Mouse (Mus musculus) midbrain, embryonic 15.5 days (tissue): ENCODE results near the gene Gm10188. TPM values are rescaled to one million over a fixed set of nuclear protein-coding genes. Genes with fewer than 3 reads are reported as not detected.

Experiments
- ATAC-seq: fragments of 200-750 bp; cut with Nextera tagmentation; replicated peaks from 2 replicates; pipeline ENCODE4 v1.8.0; 2017; ENCODE audit warnings: moderate TSS enrichment
- H3K27ac ChIP-seq: fragments of 300-500 bp; sonication (generic); 2 replicates; pipeline ENCODE4 v1.5.1; 2015; ENCODE audit warnings: mild to moderate bottlenecking, inconsistent platforms
- H3K27me3 ChIP-seq: fragments of 300-500 bp; sonication (generic); replicated peaks from 2 replicates; pipeline ENCODE4 v1.6.1; 2015; ENCODE audit warnings: inconsistent platforms
- H3K36me3 ChIP-seq: fragments of 300-500 bp; sonication (generic); replicated peaks from 2 replicates; pipeline ENCODE4 v1.6.1; 2015; ENCODE audit warnings: inconsistent platforms
- H3K4me1 ChIP-seq: fragments of 300-500 bp; sonication (generic); 2 replicates; pipeline ENCODE4 v1.6.1; 2015; ENCODE audit warnings: inconsistent platforms
- H3K4me2 ChIP-seq: fragments of 300-500 bp; sonication (generic); 2 replicates; pipeline ENCODE4 v1.6.1; 2015; ENCODE audit warnings: inconsistent platforms, mild to moderate bottlenecking, moderate library complexity
- H3K4me3 ChIP-seq: fragments of 300-500 bp; sonication (generic); 2 replicates; pipeline ENCODE4 v1.5.1; 2015; ENCODE audit warnings: mild to moderate bottlenecking, inconsistent platforms
- H3K9ac ChIP-seq: fragments of 300-500 bp; sonication (generic); 2 replicates; pipeline ENCODE4 v1.6.1; 2015; ENCODE audit warnings: mild to moderate bottlenecking, inconsistent platforms
- H3K9me3 ChIP-seq: fragments of 300-500 bp; sonication (generic); 2 replicates; pipeline ENCODE4 v1.6.1; 2016; ENCODE audit warnings: inconsistent platforms
- WGBS: fragments of 180-500 bp; shearing (Covaris S2); methylation state at CpG from one replicate; pipeline ENCODE4 v1.1.7; 2015; ENCODE audit warnings: mixed read lengths; 5-methylcytosine and 5-hydroxymethylcytosine counted together
- polyA plus RNA-seq: library from polyadenylated mRNA; unstranded; fragments of >200 nt; fragmentation: Nextera tagmentation; extraction: Ambion mirVana; gene quantifications from 2 replicates; pipeline ENCODE4 v1.2.1, GENCODE M21; 2015

The Gm10188 gene
- polyA plus RNA-seq, result 0.58 TPM in 1 of 2 replicates, not detected in the other

DNA sequence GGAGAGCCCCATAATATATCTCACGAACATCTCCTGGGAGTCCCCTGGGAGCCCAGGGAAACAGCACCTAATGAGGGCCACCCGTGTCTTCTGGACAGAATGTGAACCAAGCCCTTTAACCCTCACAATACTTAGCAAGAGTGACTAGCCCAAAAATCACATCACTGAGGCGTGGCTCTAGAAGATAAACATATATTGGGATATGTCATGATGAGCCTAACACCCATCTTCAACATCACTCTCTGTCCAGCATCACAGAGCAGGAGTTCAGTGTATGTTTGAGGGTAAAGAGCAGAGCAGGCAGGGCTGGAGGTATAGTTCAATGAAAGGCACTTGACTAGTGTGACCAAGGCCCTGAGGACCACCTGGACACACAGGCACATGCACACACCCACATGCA lies at the start of gene Gm10188:
Gm10188 (minus strand) TSS at position 101 of the 400 bp plus-strand sequence.
- WGBS, result 90% methylated on average over 3 of the region's 3 CpGs
- H3K27ac ChIP-seq, result no peak within 1 kb of the TSS
- no peak for ATAC-seq
- H3K27me3 ChIP-seq, result no peaks in the 10 kb centered on the region
- H3K36me3 ChIP-seq, result no peaks in the 10 kb centered on the region
- no peak within 1 kb of the TSS for H3K4me3 ChIP-seq
- H3K4me2 ChIP-seq, result no peak within 1 kb of the TSS
- H3K9me3 ChIP-seq, result no peaks in the 10 kb centered on the region
- peaks cover 11% of the 10 kb centered on the region for H3K4me1 ChIP-seq
- no peak within 1 kb of the TSS for H3K9ac ChIP-seq

DNA sequence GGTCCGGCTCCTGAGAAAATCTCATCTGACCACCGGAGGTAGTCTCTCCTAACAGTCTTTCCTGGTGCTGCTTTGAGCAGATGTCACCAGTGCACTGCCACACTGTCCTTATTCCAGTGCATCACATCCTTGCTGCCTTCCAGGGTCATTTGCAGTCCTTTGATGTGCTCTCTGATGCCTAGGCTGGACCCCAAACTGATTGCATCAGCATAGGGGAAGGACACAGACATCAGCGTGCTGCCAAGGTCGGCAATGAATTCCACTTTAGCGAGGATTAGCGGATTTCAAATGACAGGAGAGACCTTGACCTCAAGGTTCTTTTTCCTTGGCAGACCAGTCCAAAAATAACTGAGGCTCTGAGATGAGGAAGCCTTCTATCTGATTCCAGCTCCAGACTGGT lies 47.6 kb upstream of the Gm10188 start:
- Histone ChIP-seq H3K4me3 (no peak overlapping the region), H3K27ac (no peak overlapping the region), H3K36me3 (no peaks in the 10 kb centered on the region), H3K27me3 (no peaks in the 10 kb centered on the region), H3K9ac (no peak overlapping the region), H3K4me2 (no peak overlapping the region), H3K9me3 (no peaks in the 10 kb centered on the region), H3K4me1 (peaks cover 9% of the 10 kb centered on the region)
- WGBS, result 62% methylated on average over 6 of the region's 6 CpGs
- no peak for ATAC-seq

DNA sequence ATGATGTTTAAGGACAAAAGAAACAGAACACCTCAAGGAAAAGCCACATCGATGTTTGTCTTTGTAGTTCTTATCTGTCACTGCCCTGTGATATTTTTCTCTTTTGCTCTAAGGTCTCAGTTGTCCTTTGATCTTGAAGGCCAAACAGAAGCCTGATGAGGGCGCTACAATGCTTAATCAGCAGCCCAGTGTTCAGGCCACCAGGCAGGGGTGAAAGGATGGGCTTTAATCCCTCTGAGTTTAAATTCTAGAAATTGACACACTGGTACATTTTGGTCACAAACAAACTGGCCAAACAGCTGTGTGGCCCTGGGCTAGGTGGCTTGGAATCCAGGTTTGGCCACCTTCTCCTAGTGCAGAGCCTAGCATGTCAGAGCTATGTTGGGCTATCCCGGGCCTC lies 47.1 kb upstream of the Gm10188 start:
- Histone ChIP-seq H3K27ac (no peak overlapping the region), H3K4me1 (peaks cover 5% of the 10 kb centered on the region), H3K9ac (no peak overlapping the region), H3K36me3 (no peaks in the 10 kb centered on the region), H3K4me2 (no peak overlapping the region), H3K9me3 (no peaks in the 10 kb centered on the region), H3K4me3 (no peak overlapping the region), H3K27me3 (no peaks in the 10 kb centered on the region)
- no peak for ATAC-seq
- 79% methylated on average over 3 of the region's 3 CpGs for WGBS

DNA sequence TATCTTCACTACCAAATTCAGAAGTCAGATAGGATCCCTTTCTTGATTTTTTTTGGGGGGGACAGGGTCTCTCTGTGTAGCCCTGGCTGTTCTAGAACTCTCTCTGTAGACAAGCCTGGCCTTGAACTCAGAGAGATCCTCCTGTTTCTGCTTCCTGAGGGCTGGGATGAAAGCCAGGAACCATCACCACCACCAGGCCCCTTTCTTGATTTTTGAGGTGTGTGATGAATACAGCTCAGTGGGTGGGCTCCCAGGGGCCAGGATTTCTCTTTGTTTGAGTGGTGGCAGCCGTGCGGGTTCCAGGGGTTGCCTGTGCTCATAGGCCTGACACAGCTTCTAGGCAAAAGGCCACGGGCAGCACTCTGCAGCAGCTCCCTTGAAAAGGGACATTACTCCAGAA lies 41.7 kb upstream of the Gm10188 start:
- no peak overlapping the region for H3K9ac ChIP-seq
- H3K27me3 ChIP-seq, result no peaks in the 10 kb centered on the region
- no peak overlapping the region for H3K4me2 ChIP-seq
- WGBS, result 56% methylated on average over 3 of the region's 3 CpGs
- peaks cover 5% of the 10 kb centered on the region; the same call in 1 of the 2 replicates for H3K4me1 ChIP-seq
- H3K36me3 ChIP-seq, result no peaks in the 10 kb centered on the region
- ATAC-seq, result no peak
- no peaks in the 10 kb centered on the region for H3K9me3 ChIP-seq
- no peak overlapping the region for H3K4me3 ChIP-seq
- no peak overlapping the region for H3K27ac ChIP-seq

DNA sequence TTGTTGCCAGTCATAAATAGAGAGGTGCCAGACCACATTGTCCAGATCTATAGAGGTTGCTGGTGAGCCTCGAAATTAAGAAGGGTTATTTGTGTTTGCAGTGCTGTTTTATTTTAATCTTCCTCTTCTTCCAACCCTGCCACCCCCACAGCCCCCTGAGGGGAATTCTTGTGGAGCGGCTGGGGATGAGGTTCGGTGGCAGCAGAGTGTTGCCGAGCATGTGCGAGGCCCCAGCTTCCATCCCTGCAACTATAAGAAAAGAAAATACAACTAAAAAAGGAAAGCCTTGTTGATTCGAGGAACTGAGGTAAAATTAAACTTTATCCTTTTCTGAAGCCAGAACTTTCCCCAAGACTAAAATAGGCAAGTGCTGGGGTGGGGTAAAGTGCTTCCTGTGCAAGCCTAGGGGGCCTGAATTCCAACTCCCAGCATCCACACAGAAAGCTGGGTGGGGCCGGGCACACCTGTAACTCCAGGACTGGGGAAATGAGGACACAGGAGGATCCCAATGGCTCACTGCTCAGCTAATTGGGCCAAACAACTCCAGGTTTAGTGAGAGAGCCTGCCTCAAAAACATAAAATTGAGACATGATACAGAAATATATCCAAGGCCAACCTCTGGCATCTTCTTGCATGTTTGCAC lies 39.0 kb upstream of the Gm10188 start:
- no peak overlapping the region for H3K9ac ChIP-seq
- H3K4me1 ChIP-seq, result peaks cover 5% of the 10 kb centered on the region; the same call in 1 of the 2 replicates
- no peaks in the 10 kb centered on the region for H3K9me3 ChIP-seq
- no peak overlapping the region for H3K27ac ChIP-seq
- no peak overlapping the region for H3K4me2 ChIP-seq
- H3K36me3 ChIP-seq, result no peaks in the 10 kb centered on the region
- H3K4me3 ChIP-seq, result no peak overlapping the region
- no peaks in the 10 kb centered on the region for H3K27me3 ChIP-seq
- no peak for ATAC-seq
- WGBS, result 61% methylated on average over 7 of the region's 7 CpGs

DNA sequence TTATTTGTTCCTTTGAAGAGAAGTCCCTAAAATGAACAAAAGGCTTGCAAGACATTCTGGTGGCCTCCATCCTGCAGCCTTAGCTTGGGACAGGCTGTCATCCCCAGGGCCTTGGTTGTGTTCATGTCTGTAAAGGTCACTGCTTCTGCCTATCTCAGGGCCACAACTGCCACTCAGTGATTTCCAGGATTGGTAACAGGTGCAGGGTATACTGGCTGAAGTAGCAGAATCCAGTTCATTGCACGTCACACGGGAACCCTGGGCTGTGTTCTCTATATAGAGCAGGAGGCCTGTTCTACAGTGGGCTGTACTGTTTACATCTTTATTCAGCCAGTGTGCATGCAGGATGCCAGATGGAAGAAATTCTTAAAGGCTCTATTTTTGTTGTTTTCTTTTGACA lies 38.4 kb upstream of the Gm10188 start:
- no peak for ATAC-seq
- 54% methylated on average over 2 of the region's 2 CpGs for WGBS

DNA sequence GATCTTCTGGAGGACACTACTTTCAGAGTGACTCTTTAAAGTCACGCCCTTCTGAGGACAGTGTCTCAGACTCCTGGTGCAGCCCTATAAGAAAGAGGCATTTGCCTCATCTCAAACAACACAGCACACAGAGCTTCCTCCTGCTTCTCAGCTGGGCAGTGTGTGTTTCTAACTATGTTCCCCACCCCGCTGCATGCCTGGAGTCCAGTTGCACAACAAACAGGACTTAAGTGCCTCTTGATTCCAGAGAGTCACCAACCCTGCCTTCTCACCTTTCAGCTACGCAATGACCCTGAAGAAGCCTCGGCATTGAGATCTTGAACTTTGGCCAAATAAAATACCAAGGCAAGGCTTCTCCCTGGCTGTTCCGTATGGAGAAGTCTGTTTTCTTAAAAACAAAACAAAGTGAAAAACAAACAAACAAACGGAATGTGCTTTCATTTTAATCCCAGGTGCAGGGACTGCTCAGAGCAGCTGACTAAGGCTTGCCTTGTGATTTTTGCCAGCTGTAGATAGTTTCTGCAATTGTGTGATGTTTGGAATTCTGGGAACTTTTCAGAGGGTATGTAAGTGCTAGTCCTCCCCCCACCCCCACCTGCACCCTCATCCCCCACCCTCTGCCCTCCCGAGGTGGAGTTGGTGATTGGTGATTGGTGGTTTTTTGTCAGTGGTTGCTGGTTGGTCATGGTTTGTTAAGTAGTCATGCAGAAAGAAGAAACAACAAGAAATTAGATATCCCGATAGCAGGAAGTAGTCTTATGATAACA lies 37.4 kb upstream of the Gm10188 start:
- no peak overlapping the region for H3K4me2 ChIP-seq
- no peaks in the 10 kb centered on the region for H3K27me3 ChIP-seq
- no peaks in the 10 kb centered on the region for H3K9me3 ChIP-seq
- no peak for ATAC-seq
- no peak overlapping the region for H3K4me3 ChIP-seq
- 70% methylated on average over 8 of the region's 8 CpGs for WGBS
- H3K4me1 ChIP-seq, result peaks cover 5% of the 10 kb centered on the region; the same call in 1 of the 2 replicates
- H3K27ac ChIP-seq, result no peak overlapping the region
- no peak overlapping the region for H3K9ac ChIP-seq
- H3K36me3 ChIP-seq, result no peaks in the 10 kb centered on the region

More for the DNA sequence above, 38.4 kb upstream of the Gm10188 start:
- Histone ChIP-seq H3K36me3 (no peaks in the 10 kb centered on the region), H3K27ac (no peak overlapping the region), H3K4me2 (no peak overlapping the region), H3K4me3 (no peak overlapping the region), H3K4me1 (peaks cover 5% of the 10 kb centered on the region; the same call in 1 of the 2 replicates), H3K9me3 (no peaks in the 10 kb centered on the region), H3K9ac (no peak overlapping the region), H3K27me3 (no peaks in the 10 kb centered on the region)

DNA sequence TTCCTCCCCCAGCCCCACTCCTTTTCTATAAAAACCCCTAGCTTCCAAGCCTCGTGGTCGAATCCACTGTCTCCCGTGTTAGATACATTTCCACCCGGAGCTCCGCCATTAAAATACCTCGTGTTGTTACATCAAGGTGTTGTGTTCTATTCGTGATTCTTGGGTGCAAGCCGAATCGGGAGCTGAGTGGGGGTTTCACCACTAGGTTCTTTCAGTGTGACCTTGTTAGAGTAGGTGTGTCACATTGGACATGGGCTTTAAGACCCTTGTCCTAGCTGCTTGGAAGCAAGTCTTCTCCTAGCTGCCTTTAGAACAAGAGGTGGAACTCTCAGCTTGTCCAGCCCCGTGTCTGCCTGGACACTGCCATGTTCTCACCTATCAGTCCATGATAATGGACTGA lies 36.4 kb upstream of the Gm10188 start:
- 90% methylated on average over 10 of the region's 10 CpGs for WGBS
- no peak overlapping the region for H3K9ac ChIP-seq

DNA sequence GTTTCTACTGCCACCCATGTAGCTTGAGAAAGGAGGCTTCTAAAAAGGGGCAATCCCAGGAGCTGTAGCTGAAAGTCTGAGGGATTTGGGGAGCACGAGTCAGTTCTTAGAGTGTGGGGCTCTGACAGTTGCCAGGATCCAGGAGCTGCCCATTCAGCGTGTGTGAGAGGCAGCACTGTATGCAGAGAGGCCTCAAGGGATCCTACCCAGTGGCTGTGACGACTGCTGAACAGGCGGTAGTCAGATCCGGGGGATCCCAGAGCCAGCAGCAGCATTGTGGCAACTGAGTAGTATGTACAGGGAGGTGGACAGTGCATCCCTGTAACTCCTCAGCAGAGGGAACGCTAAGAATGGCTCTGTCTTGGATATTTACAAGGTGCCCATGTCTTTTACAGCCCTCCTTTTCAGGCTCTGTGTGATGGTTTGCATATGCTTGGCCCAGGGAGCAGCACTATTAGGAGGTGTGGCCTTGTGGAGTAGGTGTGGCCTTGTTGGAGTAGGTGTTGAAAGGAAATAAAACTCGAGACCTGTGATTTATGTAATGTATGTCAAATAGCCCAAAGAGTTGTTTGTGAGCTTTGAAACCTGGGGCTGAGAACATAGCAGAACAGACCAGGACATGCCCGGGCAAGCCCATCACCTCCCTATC lies 35.8 kb upstream of the Gm10188 start:
- Histone ChIP-seq H3K36me3 (no peaks in the 10 kb centered on the region), H3K27ac (no peak overlapping the region), H3K27me3 (no peaks in the 10 kb centered on the region), H3K9me3 (no peaks in the 10 kb centered on the region), H3K9ac (no peak overlapping the region), H3K4me2 (no peak overlapping the region), H3K4me1 (peaks cover 5% of the 10 kb centered on the region; the same call in 1 of the 2 replicates), H3K4me3 (no peak overlapping the region)
- ATAC-seq, result no peak
- WGBS, result 61% methylated on average over 8 of the region's 8 CpGs

More for the DNA sequence above, 36.4 kb upstream of the Gm10188 start:
- Histone ChIP-seq H3K36me3 (no peaks in the 10 kb centered on the region), H3K4me1 (peaks cover 5% of the 10 kb centered on the region; the same call in 1 of the 2 replicates), H3K4me3 (no peak overlapping the region), H3K4me2 (no peak overlapping the region), H3K9me3 (no peaks in the 10 kb centered on the region), H3K27me3 (no peaks in the 10 kb centered on the region), H3K27ac (no peak overlapping the region)
- no peak for ATAC-seq

DNA sequence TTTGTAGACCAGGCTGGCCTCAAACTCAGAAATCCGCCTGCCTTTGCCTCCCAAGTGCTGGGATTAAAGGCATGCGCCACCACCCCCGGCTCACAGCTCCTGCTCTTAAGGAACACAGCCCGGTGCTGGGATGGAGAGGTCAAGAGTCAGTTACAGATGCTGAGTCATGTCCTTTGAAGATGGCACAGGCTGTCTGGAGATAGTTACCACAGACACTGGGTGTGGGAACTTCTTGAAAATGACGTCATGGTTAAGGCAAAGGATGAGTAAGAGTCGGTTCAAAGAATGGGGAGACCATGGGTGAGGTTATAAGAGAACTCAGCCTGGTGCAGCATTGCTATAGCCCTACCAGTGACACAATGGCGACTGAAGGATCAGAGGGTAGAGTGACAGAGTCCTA lies 35.0 kb upstream of the Gm10188 start:
- Histone ChIP-seq H3K9me3 (no peaks in the 10 kb centered on the region), H3K27ac (no peak overlapping the region), H3K4me1 (peaks cover 5% of the 10 kb centered on the region; the same call in 1 of the 2 replicates), H3K4me3 (no peak overlapping the region), H3K36me3 (no peaks in the 10 kb centered on the region), H3K9ac (no peak overlapping the region), H3K27me3 (no peaks in the 10 kb centered on the region), H3K4me2 (no peak overlapping the region)
- WGBS, result 74% methylated on average over 7 of the region's 7 CpGs
- ATAC-seq, result no peak

DNA sequence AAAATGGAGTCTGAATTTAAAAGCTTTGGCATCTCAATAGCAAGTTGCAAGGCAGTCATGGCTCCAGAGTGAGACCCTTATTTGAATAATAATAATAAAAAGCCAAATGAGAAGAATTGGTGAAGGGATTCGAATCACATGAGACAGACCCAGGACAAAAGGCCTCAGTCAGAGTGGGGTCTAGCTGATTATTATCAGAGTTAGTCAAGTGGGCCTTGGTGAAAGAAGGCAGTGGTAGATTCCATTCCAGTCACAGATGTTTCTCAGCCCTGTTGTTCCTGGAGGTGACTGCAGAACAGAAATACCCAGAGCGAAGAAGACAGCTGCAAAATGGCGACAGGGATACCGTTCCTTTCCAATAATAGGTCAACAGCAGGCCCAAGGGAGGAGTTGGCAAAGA lies 34.1 kb upstream of the Gm10188 start:
- H3K27me3 ChIP-seq, result no peaks in the 10 kb centered on the region
- H3K4me1 ChIP-seq, result no peaks in the 10 kb centered on the region
- no peak overlapping the region for H3K4me3 ChIP-seq
- no peak for ATAC-seq
- WGBS, result 72% methylated on average over 4 of the region's 4 CpGs
- H3K9me3 ChIP-seq, result no peaks in the 10 kb centered on the region
- no peak overlapping the region for H3K4me2 ChIP-seq
- no peak overlapping the region for H3K9ac ChIP-seq
- H3K36me3 ChIP-seq, result no peaks in the 10 kb centered on the region
- H3K27ac ChIP-seq, result no peak overlapping the region

DNA sequence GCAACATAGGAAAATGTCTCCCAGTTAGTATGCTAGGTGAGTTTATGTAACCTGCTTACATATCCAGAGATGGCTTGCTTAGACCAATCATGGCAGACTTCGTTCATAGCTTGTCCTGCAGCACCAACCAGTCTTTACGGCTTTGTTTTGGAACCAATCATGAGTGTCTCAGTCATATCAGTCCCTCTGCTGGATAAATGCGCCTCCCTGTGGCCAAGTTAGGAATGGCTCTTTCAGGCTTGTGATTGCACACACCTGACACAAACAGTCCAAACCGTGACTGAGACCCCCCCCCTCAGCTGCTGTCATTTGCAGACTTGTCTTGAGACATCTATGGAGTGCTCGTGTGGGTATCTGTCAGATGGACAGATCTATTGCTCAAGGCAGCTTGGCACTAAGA lies 31.5 kb upstream of the Gm10188 start:
- ATAC-seq, result no peak
- no peaks in the 10 kb centered on the region for H3K4me1 ChIP-seq
- H3K9me3 ChIP-seq, result no peaks in the 10 kb centered on the region
- H3K4me3 ChIP-seq, result no peak overlapping the region
- H3K27me3 ChIP-seq, result no peaks in the 10 kb centered on the region
- 72% methylated on average over 5 of the region's 5 CpGs for WGBS
- no peak overlapping the region for H3K4me2 ChIP-seq
- no peak overlapping the region for H3K9ac ChIP-seq
- no peak overlapping the region for H3K27ac ChIP-seq
- no peaks in the 10 kb centered on the region for H3K36me3 ChIP-seq
